Mouse (Mus musculus): Measurements from ENCODE around the gene Rasgef1b. TPM values are rescaled to one million over a fixed set of nuclear protein-coding genes. Genes with fewer than 3 reads are reported as not detected.
A peak's percentile ranks its signal among the peaks of the same experiment; 100 is the strongest.

Rasgef1b gene
- total RNA-seq, 1 experiment from 2014 or later = 7.2 TPM

GRCm38 (mm10) chr5:99288262-99288661, 440.6 kb downstream of the Rasgef1b start:
- DNase-seq = no peak

GRCm38 (mm10) chr5:99287647-99288185, 441.1 kb downstream of the Rasgef1b start:
- DNase-seq = no peak

- DNase-seq = no peak
These were observed 442.3 kb downstream of the Rasgef1b start for GRCm38 (mm10) chr5:99286575-99286974.

- no peak for DNase-seq
These were observed 442.8 kb downstream of the Rasgef1b start for GRCm38 (mm10) chr5:99286024-99286423.

GRCm38 (mm10) chr5:99284369-99284768, 444.5 kb downstream of the Rasgef1b start:
- DNase-seq = no peak

GRCm38 (mm10) chr5:99283636-99284035, 445.2 kb downstream of the Rasgef1b start:
- DNase-seq = no peak

- DNase-seq = no peak
These were observed 448.3 kb downstream of the Rasgef1b start for GRCm38 (mm10) chr5:99280536-99280935.

- DNase-seq = peak; percentile 6
These were observed 449.7 kb downstream of the Rasgef1b start for GRCm38 (mm10) chr5:99279016-99279757.

GRCm38 (mm10) chr5:99278364-99278763, 450.5 kb downstream of the Rasgef1b start:
- DNase-seq = no peak

GRCm38 (mm10) chr5:99277536-99277935, 451.3 kb downstream of the Rasgef1b start:
- no peak for DNase-seq

GRCm38 (mm10) chr5:99274119-99274563, 454.7 kb downstream of the Rasgef1b start:
- DNase-seq = no peak

- peak; percentile 14 for DNase-seq
These were observed 457.3 kb downstream of the Rasgef1b start for GRCm38 (mm10) chr5:99271531-99271930.

GRCm38 (mm10) chr5:99269131-99269530, 459.7 kb downstream of the Rasgef1b start:
- DNase-seq = no peak

GRCm38 (mm10) chr5:99267338-99267737, 461.5 kb downstream of the Rasgef1b start:
- no peak for DNase-seq

GRCm38 (mm10) chr5:99266301-99266700, 462.6 kb downstream of the Rasgef1b start:
- DNase-seq = no peak

- DNase-seq = no peak
These were observed 466.5 kb downstream of the Rasgef1b start for GRCm38 (mm10) chr5:99262197-99262920.

- DNase-seq = no peak
These were observed 467.6 kb downstream of the Rasgef1b start for GRCm38 (mm10) chr5:99261121-99261724.

- no peak for DNase-seq
These were observed 470.8 kb downstream of the Rasgef1b start for GRCm38 (mm10) chr5:99258003-99258500.

- peak; percentile 98 for DNase-seq
These were observed 476.4 kb downstream of the Rasgef1b start for GRCm38 (mm10) chr5:99252203-99253135.

- DNase-seq = no peak
These were observed 477.3 kb downstream of the Rasgef1b start for GRCm38 (mm10) chr5:99251379-99252202.

All from adrenal gland, postnatal 25 days (tissue).